Mouse (Mus musculus) embryonic facial prominence, embryonic 15.5 days (tissue): Measurements from ENCODE around the gene Pnkd. TPM values are rescaled to one million over a fixed set of nuclear protein-coding genes. Genes with fewer than 3 reads are reported as not detected.

ENCODE experiments used
- ATAC-seq: fragments of 200-750 bp; cut with Nextera tagmentation; 2 replicates; pipeline ENCODE4 v1.8.0; 2017; ENCODE audit warnings: low read depth, moderate TSS enrichment; ENCODE audit not compliant: insufficient number of reproducible peaks, low FRiP score, low TSS enrichment
- H3K27ac ChIP-seq: fragments of 300-500 bp; sonication (generic); replicated peaks from 2 replicates; pipeline ENCODE4 v1.5.1; 2015; ENCODE audit warnings: mild to moderate bottlenecking, inconsistent platforms
- H3K27me3 ChIP-seq: fragments of 300-500 bp; sonication (generic); 2 replicates; pipeline ENCODE4 v1.6.1; 2015; ENCODE audit warnings: inconsistent platforms
- H3K36me3 ChIP-seq: fragments of 300-500 bp; sonication (generic); 2 replicates; pipeline ENCODE4 v1.6.1; 2015; ENCODE audit warnings: mild to moderate bottlenecking, inconsistent platforms
- H3K4me1 ChIP-seq: fragments of 300-500 bp; sonication (generic); 2 replicates; pipeline ENCODE4 v1.6.1; 2015; ENCODE audit warnings: inconsistent platforms
- H3K4me2 ChIP-seq: fragments of 300-500 bp; sonication (generic); replicated peaks from 2 replicates; pipeline ENCODE4 v1.6.1; 2015; ENCODE audit warnings: mild to moderate bottlenecking, inconsistent platforms
- H3K4me3 ChIP-seq: fragments of 300-500 bp; sonication (generic); replicated peaks from 2 replicates; pipeline ENCODE4 v1.5.1; 2015; ENCODE audit warnings: mild to moderate bottlenecking, inconsistent platforms
- H3K9ac ChIP-seq: fragments of 300-500 bp; sonication (generic); 2 replicates; pipeline ENCODE4 v1.6.1; 2015; ENCODE audit warnings: inconsistent platforms
- H3K9me3 ChIP-seq: fragments of 300-500 bp; sonication (generic); replicated peaks from 2 replicates; pipeline ENCODE4 v1.6.1; 2016; ENCODE audit warnings: inconsistent platforms
- WGBS: fragments of 180-500 bp; shearing (Covaris S2); methylation state at CpG from one replicate; pipeline ENCODE4 v1.1.7; 2015; 5-methylcytosine and 5-hydroxymethylcytosine counted together
- polyA plus RNA-seq: library from polyadenylated mRNA; unstranded; fragments of >200 nt; fragmentation: Nextera tagmentation; extraction: Ambion mirVana; gene quantifications from 2 replicates; pipeline ENCODE4 v1.2.1, GENCODE M21; 2015

Pnkd gene
- polyA plus RNA-seq, result 120 and 130 TPM in 2 replicates

DNA sequence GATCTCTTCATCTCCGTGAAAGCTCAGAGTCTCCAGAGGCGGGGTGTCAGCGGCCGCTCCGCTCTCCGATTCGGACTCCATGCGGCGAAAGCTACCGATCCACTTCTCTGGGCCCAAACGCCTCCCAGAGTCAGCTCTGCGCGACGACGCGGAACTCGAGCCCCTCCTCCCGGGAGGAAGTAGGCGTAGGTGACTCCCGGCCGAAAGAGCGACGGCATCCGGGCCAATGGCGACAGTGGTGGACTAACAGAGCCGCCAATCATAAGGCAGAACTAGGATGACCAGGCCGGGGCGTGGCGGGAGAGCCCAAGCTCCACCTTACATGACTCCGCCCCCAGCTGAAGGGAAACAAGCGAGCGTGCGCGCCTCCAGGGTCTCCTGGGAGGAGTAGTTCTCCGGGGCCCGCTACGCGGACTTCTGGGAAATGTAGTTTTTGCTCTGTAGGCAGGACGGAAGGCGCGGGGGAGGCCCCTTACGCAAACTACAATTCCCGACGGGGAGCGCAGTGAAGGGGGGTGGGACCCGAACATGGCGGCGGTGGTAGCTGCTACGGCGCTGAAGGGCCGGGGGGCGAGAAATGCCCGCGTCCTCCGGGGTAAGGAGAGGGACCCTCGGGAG is at the start of gene Pnkd, which contains the start of gene Aamp:
TSS of gene Pnkd (plus strand) at position 388 of the 618 bp plus-strand sequence.
TSS of gene Aamp (minus strand) at position 196 of the 618 bp plus-strand sequence.
- ATAC-seq, result peak; percentile 97
- peak within 1 kb of the TSS; percentile 81 for H3K4me2 ChIP-seq
- H3K9me3 ChIP-seq, result no peaks in the 10 kb centered on the region
- peak within 1 kb of the TSS; percentile 87 for H3K4me3 ChIP-seq
- peaks cover 50% of the 10 kb centered on the region for H3K36me3 ChIP-seq
- H3K27ac ChIP-seq, result peak within 1 kb of the TSS; percentile 84
- H3K9ac ChIP-seq, result peak within 1 kb of the TSS; percentile 80
- H3K27me3 ChIP-seq, result no peaks in the 10 kb centered on the region
- peaks cover 39% of the 10 kb centered on the region for H3K4me1 ChIP-seq
- WGBS, result under 1% methylated on average over 56 of the region's 56 CpGs

GRCm38 (mm10) chr1:74235938-74236589 is 48.7 kb upstream of the Pnkd start, which contains the start of gene Arpc2:
Gene Arpc2, plus strand, starts transcription at chr1:74236084.
- peak; percentile 93 for ATAC-seq
- H3K4me3 ChIP-seq, result peak within 1 kb of the TSS; percentile 97
- no peaks in the 10 kb centered on the region for H3K9me3 ChIP-seq

DNA sequence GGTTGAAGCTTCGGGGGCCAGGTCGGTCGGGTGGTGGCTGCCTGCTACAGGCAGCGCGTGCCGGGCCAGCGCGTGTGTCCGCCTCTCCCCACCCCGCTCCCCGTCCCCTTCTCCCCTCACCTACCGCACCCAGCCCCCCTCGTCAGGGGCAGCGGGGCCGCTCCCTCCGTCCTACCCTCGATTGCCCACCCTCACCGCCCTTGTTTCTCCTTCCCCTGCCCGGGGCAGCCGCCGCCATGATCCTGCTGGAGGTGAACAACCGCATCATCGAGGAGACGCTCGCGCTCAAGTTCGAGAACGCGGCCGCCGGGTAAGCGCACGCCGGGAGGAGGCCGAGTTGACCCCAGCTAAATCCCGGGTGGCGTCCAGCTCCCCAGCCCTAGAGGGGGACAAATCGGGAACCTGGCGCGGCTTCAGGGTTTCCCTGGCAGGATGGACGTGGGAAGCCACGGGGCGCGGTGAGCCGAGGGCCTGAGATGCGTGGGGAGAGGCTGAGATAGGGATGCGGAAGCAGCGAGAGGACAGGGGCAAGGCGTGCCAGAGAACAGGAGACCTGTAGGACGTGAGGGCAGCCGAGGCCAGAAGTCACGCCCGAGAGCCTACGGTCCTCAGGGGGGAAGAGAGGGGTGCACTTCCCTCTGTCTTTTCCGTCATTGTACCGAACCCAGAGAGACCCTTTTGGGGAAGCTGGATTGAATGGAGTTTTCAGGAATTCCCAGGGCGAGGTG is 48.0 kb upstream of the Pnkd start:
- peak overlapping the region; percentile 91 for H3K27ac ChIP-seq
- H3K4me2 ChIP-seq, result peak overlapping the region; percentile 66
- peak overlapping the region; percentile 97 for H3K4me3 ChIP-seq
- no peaks in the 10 kb centered on the region for H3K36me3 ChIP-seq
- ATAC-seq, result peak; percentile 74; the same call in 1 of the 2 replicates
- H3K9ac ChIP-seq, result peak overlapping the region; percentile 93
- H3K4me1 ChIP-seq, result peaks cover 40% of the 10 kb centered on the region
- H3K27me3 ChIP-seq, result no peaks in the 10 kb centered on the region
- WGBS, result under 1% methylated on average over 44 of the region's 57 CpGs
- no peaks in the 10 kb centered on the region for H3K9me3 ChIP-seq

More at GRCm38 (mm10) chr1:74235938-74236589, 48.7 kb upstream of the Pnkd start, which contains the start of gene Arpc2:
- WGBS, result 2% methylated on average over 44 of the region's 55 CpGs
- H3K27ac ChIP-seq, result peak within 1 kb of the TSS; percentile 91
- H3K36me3 ChIP-seq, result no peaks in the 10 kb centered on the region
- peak within 1 kb of the TSS; percentile 66 for H3K4me2 ChIP-seq
- H3K4me1 ChIP-seq, result peaks cover 38% of the 10 kb centered on the region
- H3K27me3 ChIP-seq, result no peaks in the 10 kb centered on the region
- peak within 1 kb of the TSS; percentile 93 for H3K9ac ChIP-seq

GRCm38 (mm10) chr1:74237671-74238070 is 47.1 kb upstream of the Pnkd start:
- 20% methylated on average over 5 of the region's 5 CpGs for WGBS
- Histone ChIP-seq H3K4me1 (peaks cover 40% of the 10 kb centered on the region), H3K9me3 (no peaks in the 10 kb centered on the region), H3K36me3 (no peaks in the 10 kb centered on the region), H3K27ac (peak overlapping the region; percentile 66), H3K4me2 (peak overlapping the region; percentile 66), H3K9ac (peak overlapping the region; percentile 93), H3K27me3 (no peaks in the 10 kb centered on the region), H3K4me3 (peak overlapping the region; percentile 97)
- ATAC-seq, result no peak

DNA sequence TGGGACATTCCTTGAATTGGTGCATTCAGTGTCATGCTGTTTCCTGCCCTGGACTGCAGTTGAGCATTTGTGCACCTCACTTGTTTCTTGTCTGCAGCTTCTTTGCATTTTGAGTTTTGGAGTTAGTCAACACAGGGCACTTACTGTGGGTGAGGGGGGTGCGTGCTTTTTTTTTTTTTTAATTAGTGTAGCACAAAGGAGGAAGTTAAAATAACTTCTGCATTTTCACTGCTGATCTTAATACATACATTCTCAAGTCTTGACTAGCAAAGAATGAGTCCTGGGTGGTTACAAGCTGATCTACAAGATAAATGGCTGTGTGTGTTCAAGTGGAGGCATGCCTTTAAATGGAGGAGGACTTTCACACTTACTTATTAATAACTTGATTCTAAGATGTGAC is 46.6 kb upstream of the Pnkd start:
- Histone ChIP-seq H3K4me2 (peak overlapping the region; percentile 66), H3K9me3 (no peaks in the 10 kb centered on the region), H3K36me3 (no peaks in the 10 kb centered on the region), H3K4me3 (peak overlapping the region; percentile 97), H3K27ac (peak overlapping the region; percentile 66; the same call in 1 of the 2 replicates), H3K27me3 (no peaks in the 10 kb centered on the region), H3K9ac (no peak overlapping the region), H3K4me1 (peaks cover 40% of the 10 kb centered on the region)
- no peak for ATAC-seq
- 37% methylated on average over 1 of the region's 1 CpGs for WGBS

- Histone ChIP-seq H3K4me1 (peaks cover 40% of the 10 kb centered on the region), H3K27me3 (no peaks in the 10 kb centered on the region), H3K4me3 (0 out of 2 replicates have a peak overlapping the region, but pooled peaks have one; percentile 4), H3K27ac (no peak overlapping the region), H3K4me2 (peak overlapping the region; percentile 23; the same call in 1 of the 2 replicates), H3K9me3 (no peaks in the 10 kb centered on the region), H3K36me3 (no peaks in the 10 kb centered on the region), H3K9ac (no peak overlapping the region; the same call in 1 of the 2 replicates)
- 50% methylated on average over 7 of the region's 7 CpGs for WGBS
- ATAC-seq, result no peak
Observed at GRCm38 (mm10) chr1:74239162-74239561, 45.6 kb upstream of the Pnkd start.

DNA sequence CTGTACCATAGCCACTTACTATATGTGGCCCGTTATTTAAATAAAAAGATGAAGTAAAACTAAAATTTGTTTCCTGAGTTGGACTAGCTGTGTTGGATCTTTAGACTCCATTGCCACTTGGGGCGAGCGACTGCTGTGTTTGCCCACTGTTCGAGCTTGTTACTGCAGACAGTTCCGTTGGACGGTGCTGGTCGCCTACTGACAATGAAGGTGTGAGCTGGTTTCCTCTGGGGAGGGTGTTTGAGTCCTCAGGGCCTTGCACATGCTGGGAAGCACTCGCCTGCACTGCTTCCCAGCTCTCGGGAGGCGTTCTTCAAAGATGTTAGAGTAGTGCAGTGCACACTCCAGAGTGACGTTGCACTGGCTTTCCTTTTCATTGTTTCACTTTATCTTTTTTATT is 45.1 kb upstream of the Pnkd start:
- no peaks in the 10 kb centered on the region for H3K36me3 ChIP-seq
- peaks cover 40% of the 10 kb centered on the region for H3K4me1 ChIP-seq
- H3K27me3 ChIP-seq, result no peaks in the 10 kb centered on the region
- 0 out of 2 replicates have a peak overlapping the region, but pooled peaks have one; percentile 4 for H3K4me3 ChIP-seq
- no peak overlapping the region; the same call in 1 of the 2 replicates for H3K9ac ChIP-seq
- no peak for ATAC-seq
- WGBS, result 46% methylated on average over 11 of the region's 11 CpGs
- H3K9me3 ChIP-seq, result no peaks in the 10 kb centered on the region
- 0 out of 2 replicates have a peak overlapping the region, but pooled peaks have one; percentile 10 for H3K4me2 ChIP-seq
- H3K27ac ChIP-seq, result 0 out of 2 replicates have a peak overlapping the region, but pooled peaks have one; percentile 58

GRCm38 (mm10) chr1:74240311-74240710 is 44.4 kb upstream of the Pnkd start:
- H3K4me2 ChIP-seq, result no peak overlapping the region
- no peaks in the 10 kb centered on the region for H3K36me3 ChIP-seq
- no peak overlapping the region for H3K4me3 ChIP-seq
- no peaks in the 10 kb centered on the region for H3K27me3 ChIP-seq
- H3K9me3 ChIP-seq, result no peaks in the 10 kb centered on the region
- 27% methylated on average over 6 of the region's 6 CpGs for WGBS
- ATAC-seq, result no peak
- peak overlapping the region; percentile 58 for H3K27ac ChIP-seq
- no peak overlapping the region for H3K9ac ChIP-seq
- H3K4me1 ChIP-seq, result peaks cover 40% of the 10 kb centered on the region

DNA sequence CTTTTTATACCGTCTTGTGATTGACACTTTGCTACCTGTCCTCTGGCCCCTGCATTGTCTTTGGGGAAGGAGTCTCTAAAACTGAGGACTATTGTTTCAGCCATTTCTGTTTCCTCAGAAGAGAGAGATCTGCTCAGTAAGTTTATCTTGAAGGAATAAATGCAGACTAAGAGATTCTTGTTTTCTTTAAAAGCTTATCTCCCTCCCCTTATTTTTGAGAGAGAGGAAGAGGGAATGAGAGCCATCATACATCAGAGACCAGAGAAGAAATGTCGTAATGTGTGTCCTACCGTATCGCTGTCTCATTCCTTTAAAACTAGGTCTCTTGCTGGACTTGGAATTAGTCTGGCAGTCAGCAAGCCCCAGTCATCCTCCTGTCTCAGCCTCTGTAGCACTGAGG is 43.9 kb upstream of the Pnkd start:
- Histone ChIP-seq H3K27ac (peak overlapping the region; percentile 58; the same call in 1 of the 2 replicates), H3K4me2 (no peak overlapping the region), H3K9me3 (no peaks in the 10 kb centered on the region), H3K36me3 (0 out of 2 replicates have a peak, but pooled peaks cover 1% of the 10 kb centered on the region), H3K9ac (no peak overlapping the region), H3K4me3 (no peak overlapping the region), H3K27me3 (no peaks in the 10 kb centered on the region), H3K4me1 (peaks cover 40% of the 10 kb centered on the region)
- ATAC-seq, result no peak
- WGBS, result 71% methylated on average over 4 of the region's 4 CpGs

DNA sequence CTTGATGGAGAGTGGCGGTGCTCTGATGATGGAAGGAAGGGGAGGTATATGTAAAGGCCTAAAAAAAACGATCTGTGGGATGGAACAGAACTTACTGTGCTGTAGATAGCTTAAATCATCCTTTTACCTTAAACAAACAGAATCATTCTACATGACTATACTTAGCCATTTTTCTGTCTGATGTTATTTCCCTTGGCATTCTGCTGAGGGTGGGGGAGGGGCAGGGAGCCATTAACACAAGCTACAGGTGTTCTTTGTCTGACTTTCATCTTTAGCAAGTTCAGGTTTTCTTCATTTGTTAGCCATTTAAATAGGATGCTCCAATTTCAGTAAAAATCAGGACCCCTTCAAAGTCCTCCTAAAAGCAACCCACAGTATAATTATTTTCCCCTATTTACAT is 39.2 kb upstream of the Pnkd start:
- 93% methylated on average over 2 of the region's 2 CpGs for WGBS
- peaks cover 17% of the 10 kb centered on the region; the same call in 1 of the 2 replicates for H3K4me1 ChIP-seq
- no peaks in the 10 kb centered on the region for H3K27me3 ChIP-seq
- no peak overlapping the region for H3K4me2 ChIP-seq
- peaks cover 19% of the 10 kb centered on the region for H3K36me3 ChIP-seq
- no peak for ATAC-seq
- no peak overlapping the region for H3K9ac ChIP-seq
- H3K9me3 ChIP-seq, result no peaks in the 10 kb centered on the region
- H3K4me3 ChIP-seq, result no peak overlapping the region
- no peak overlapping the region for H3K27ac ChIP-seq

DNA sequence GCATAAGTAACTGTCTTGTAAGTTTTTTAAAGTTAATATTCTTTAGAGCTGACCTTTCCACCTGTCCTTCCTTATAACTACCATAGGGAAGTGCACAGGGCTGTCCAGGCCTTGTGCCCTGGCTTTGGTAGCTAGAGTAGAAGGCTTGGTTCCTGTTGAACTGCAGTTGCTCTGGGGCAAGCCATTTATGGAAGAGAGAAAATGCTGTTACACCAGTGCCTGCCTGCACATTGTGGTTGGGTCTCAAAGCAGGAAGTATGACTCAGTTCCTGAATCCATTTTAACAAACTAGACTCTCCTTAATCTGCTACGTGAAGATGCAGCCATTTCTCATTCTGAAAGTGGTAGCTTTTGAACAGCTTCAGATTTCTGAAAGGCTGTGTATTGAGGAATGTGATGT is 35.9 kb upstream of the Pnkd start:
- peak overlapping the region; percentile 68 for H3K27ac ChIP-seq
- H3K4me1 ChIP-seq, result 0 out of 2 replicates have a peak, but pooled peaks cover 11% of the 10 kb centered on the region
- no peaks in the 10 kb centered on the region for H3K9me3 ChIP-seq
- H3K4me2 ChIP-seq, result no peak overlapping the region
- H3K27me3 ChIP-seq, result no peaks in the 10 kb centered on the region
- WGBS, result 35% methylated on average over 1 of the region's 1 CpGs
- peaks cover 40% of the 10 kb centered on the region for H3K36me3 ChIP-seq
- no peak overlapping the region for H3K4me3 ChIP-seq
- no peak overlapping the region for H3K9ac ChIP-seq
- ATAC-seq, result no peak
